Mouse (Mus musculus) testis, adult 2 months (tissue): ENCODE data around the gene Bicd2. TPM values are rescaled to one million over a fixed set of nuclear protein-coding genes. Genes with fewer than 3 reads are reported as not detected.

Source experiments
- H3K27ac ChIP-seq: fragments of 200-500 bp; 2 replicates; pipeline ENCODE4 v1.5.1; 2012; ENCODE audit warnings: low read depth, low read length; ENCODE audit not compliant: control insufficient read depth, insufficient read depth
- H3K27me3 ChIP-seq: fragments of 200-500 bp; 2 replicates; pipeline ENCODE4 v1.6.1; 2012; ENCODE audit warnings: mild to moderate bottlenecking, low read length, moderate library complexity; ENCODE audit not compliant: control insufficient read depth, insufficient read depth
- H3K36me3 ChIP-seq: fragments of 200-500 bp; 2 replicates; pipeline ENCODE4 v1.6.1; 2012; ENCODE audit warnings: mild to moderate bottlenecking, low read length; ENCODE audit not compliant: control insufficient read depth, insufficient read depth
- H3K4me1 ChIP-seq: fragments of 200-500 bp; 2 replicates; pipeline ENCODE4 v1.6.1; 2012; ENCODE audit warnings: low read length; ENCODE audit not compliant: control insufficient read depth, insufficient read depth
- H3K4me3 ChIP-seq: fragments of 200-500 bp; 2 replicates; pipeline ENCODE4 v1.5.1; 2012; ENCODE audit warnings: low read depth, mild to moderate bottlenecking, low read length, moderate library complexity, mixed read lengths; ENCODE audit not compliant: control insufficient read depth
- CTCF ChIP-seq: fragments of 200-500 bp; IDR thresholded peaks from 2 replicates; pipeline ENCODE4 v1.5.1; 2012; ENCODE audit warnings: low read depth, mild to moderate bottlenecking, inconsistent platforms, low read length, moderate library complexity; ENCODE audit not compliant: control insufficient read depth, insufficient read depth, insufficient replicate concordance
- POLR2A ChIP-seq: fragments of 200-500 bp; IDR thresholded peaks from 2 replicates; pipeline ENCODE4 v1.6.1; 2012; ENCODE audit warnings: low read depth, mild to moderate bottlenecking, inconsistent platforms, low read length, moderate library complexity; ENCODE audit not compliant: control insufficient read depth
- polyA plus RNA-seq: library from polyadenylated mRNA; depleted of rRNA; stranded (reverse); fragments of >200 nt; gene quantifications from 2 replicates; pipeline ENCODE4 v1.2.3, GENCODE M21; 2012

The Bicd2 gene
- polyA plus RNA-seq, 1 experiment: 42.8 TPM

- H3K27me3 ChIP-seq: no peaks in the 10 kb centered on the region
- no peak overlapping the region for H3K27ac ChIP-seq
- no peak overlapping the region for H3K4me3 ChIP-seq
- no peaks in the 10 kb centered on the region for H3K4me1 ChIP-seq
- no peak for TF ChIP-seq POLR2A
- no peak for TF ChIP-seq CTCF
- H3K36me3 ChIP-seq: no peaks in the 10 kb centered on the region
Measured at GRCm38 (mm10) chr13:49355461-49356061, 14.2 kb downstream of the Bicd2 start.

GRCm38 (mm10) chr13:49356090-49356489 is 14.7 kb downstream of the Bicd2 start:
- Histone ChIP-seq H3K4me1 (0 out of 2 replicates have a peak, but pooled peaks cover 2% of the 10 kb centered on the region), H3K27me3 (no peaks in the 10 kb centered on the region), H3K4me3 (no peak overlapping the region), H3K36me3 (no peaks in the 10 kb centered on the region), H3K27ac (no peak overlapping the region)
- TF ChIP-seq POLR2A (no peak), CTCF (no peak)

- H3K27ac ChIP-seq: no peak overlapping the region
- no peak for TF ChIP-seq POLR2A
- no peak for TF ChIP-seq CTCF
- no peaks in the 10 kb centered on the region for H3K27me3 ChIP-seq
- peaks cover 6% of the 10 kb centered on the region; the same call in 1 of the 2 replicates for H3K4me1 ChIP-seq
- H3K4me3 ChIP-seq: no peak overlapping the region
- no peaks in the 10 kb centered on the region for H3K36me3 ChIP-seq
Measured at GRCm38 (mm10) chr13:49357367-49358026, 16.1 kb downstream of the Bicd2 start.

GRCm38 (mm10) chr13:49358184-49358583 is 16.8 kb downstream of the Bicd2 start:
- Histone ChIP-seq H3K27me3 (no peaks in the 10 kb centered on the region), H3K27ac (no peak overlapping the region), H3K4me3 (no peak overlapping the region), H3K36me3 (no peaks in the 10 kb centered on the region), H3K4me1 (peaks cover 11% of the 10 kb centered on the region)
- TF ChIP-seq POLR2A (no peak), CTCF (no peak)

GRCm38 (mm10) chr13:49360906-49361406 is 19.6 kb downstream of the Bicd2 start:
- Histone ChIP-seq H3K27ac (peak overlapping the region; percentile 77), H3K4me1 (peaks cover 15% of the 10 kb centered on the region), H3K4me3 (no peak overlapping the region), H3K36me3 (no peaks in the 10 kb centered on the region), H3K27me3 (no peaks in the 10 kb centered on the region)
- TF ChIP-seq CTCF (no peak), POLR2A (no peak)

- TF ChIP-seq CTCF (no peak), POLR2A (no peak)
- Histone ChIP-seq H3K36me3 (no peaks in the 10 kb centered on the region), H3K4me1 (peaks cover 15% of the 10 kb centered on the region), H3K4me3 (no peak overlapping the region), H3K27me3 (no peaks in the 10 kb centered on the region), H3K27ac (no peak overlapping the region)
Measured at GRCm38 (mm10) chr13:49362364-49362763, 21.0 kb downstream of the Bicd2 start.

DNA sequence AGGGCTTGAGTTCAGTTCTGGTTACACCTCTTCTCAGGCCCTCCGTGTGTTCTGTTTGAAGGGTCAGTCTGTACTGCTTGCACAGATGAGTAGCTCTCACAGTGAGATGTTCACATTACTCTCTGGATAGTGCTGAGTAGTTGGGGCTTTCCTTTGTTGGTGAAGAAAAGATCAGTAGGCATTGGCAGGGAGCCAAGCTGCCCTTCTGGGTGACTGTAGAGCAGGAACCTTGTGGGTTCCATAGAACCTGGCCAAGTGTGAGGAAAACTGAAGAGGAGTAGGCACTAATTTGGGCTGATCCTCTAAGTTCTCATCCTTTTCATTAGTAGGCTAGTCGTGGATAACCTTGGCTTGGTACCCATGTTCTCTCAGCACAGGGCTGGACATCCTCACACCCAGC is 21.4 kb downstream of the Bicd2 start:
- Histone ChIP-seq H3K4me3 (no peak overlapping the region), H3K27me3 (no peaks in the 10 kb centered on the region), H3K27ac (no peak overlapping the region), H3K36me3 (no peaks in the 10 kb centered on the region), H3K4me1 (peaks cover 15% of the 10 kb centered on the region)
- no peak for TF ChIP-seq CTCF
- no peak for TF ChIP-seq POLR2A

- Histone ChIP-seq H3K27ac (no peak overlapping the region), H3K4me1 (peaks cover 15% of the 10 kb centered on the region), H3K4me3 (no peak overlapping the region), H3K27me3 (no peaks in the 10 kb centered on the region), H3K36me3 (peaks cover 2% of the 10 kb centered on the region; the same call in 1 of the 2 replicates)
- no peak for TF ChIP-seq POLR2A
- TF ChIP-seq CTCF: no peak
Measured at GRCm38 (mm10) chr13:49364716-49365115, 23.3 kb downstream of the Bicd2 start.
